17 mouse cellular contexts compared by ENCODE assay signal in genomic region chr14:25402409-25402808, GRCm38 (mm10). TPM values are rescaled to one million over a fixed set of nuclear protein-coding genes. Genes with fewer than 3 reads are reported as not detected.
DNase-seq lines count a peak whose midpoint lies in the region; ATAC-seq and TF ChIP-seq lines count a peak whose summit lies in the region.
"Had no signal": no experiment of that assay in that cellular context is flagged by ENCODE, and none has a peak within 500 bp of the region (broad histone marks: within the 10 kb centered on the region; RNA-seq: fewer than 3 reads in every experiment).

No protein-coding gene starts in this region.

- DNase-seq in heart, embryonic 10.5 days (ENCODE audit: low spot score), result no peak
- DNase-seq in heart, postnatal 10 days, result no peak
- DNase-seq in lung, postnatal 0 days (ENCODE audit: low spot score), result no peak
- DNase-seq in lung, postnatal 25 days (ENCODE audit: low spot score), result no peak
- no peak for DNase-seq in heart, postnatal 0 days (ENCODE audit: low spot score)
- no peak for DNase-seq in liver, postnatal 0 days
- no peak for DNase-seq in left cerebral cortex, postnatal 4 days
- DNase-seq: adrenal gland, postnatal 36 days; cerebellum, postnatal 25 days; kidney, adult 2 months had no signal

- H3K4me1 ChIP-seq in heart, embryonic 10.5 days, result peaks cover 91% of the 10 kb centered on the region
- peaks cover under 1% of the 10 kb centered on the region; the same call in 1 of the 2 replicates for H3K4me1 ChIP-seq in lung, postnatal 0 days (ENCODE audit: insufficient read depth, low read depth, low read length)
- peaks cover 36% of the 10 kb centered on the region for H3K4me1 ChIP-seq in heart, postnatal 0 days (ENCODE audit: control insufficient read depth, insufficient read depth)
- H3K4me1 ChIP-seq in liver, postnatal 0 days (ENCODE audit: insufficient read depth), result peaks cover 43% of the 10 kb centered on the region
- H3K4me1 ChIP-seq in kidney, embryonic 14.5 days (ENCODE audit: control insufficient read depth, insufficient read depth, low read length), result peaks cover 23% of the 10 kb centered on the region; the same call in 1 of the 2 replicates

- WGBS in heart, embryonic 10.5 days, result 64% methylated on average over 1 of the region's 1 CpGs
- WGBS in lung, postnatal 0 days, result 67% methylated on average over 1 of the region's 1 CpGs
- WGBS in heart, postnatal 0 days, result 62% methylated on average over 1 of the region's 1 CpGs
- 42% methylated on average over 1 of the region's 1 CpGs for WGBS in liver, postnatal 0 days (ENCODE audit: insufficient replicate concordance)
- 67% methylated on average over 1 of the region's 1 CpGs for WGBS in kidney, embryonic 14.5 days

- intact Hi-C loops in heart, postnatal 10 days (cut with DNase I), result loop anchor here (5.0 kb wide), 1 partner anchor 115 kb away; no protein-coding TSS in a partner anchor
- intact Hi-C loops in left cerebral cortex, postnatal 4 days (cut with DNase I), result no loop called here

- TF ChIP-seq CTCF in lung, postnatal 0 days (IDR thresholded peaks at IDR 0.05), result no peak
- no peak for TF ChIP-seq CTCF in heart, postnatal 0 days (IDR thresholded peaks at IDR 0.05; ENCODE audit: low read depth)
- TF ChIP-seq CTCF in liver, postnatal 0 days (IDR thresholded peaks at IDR 0.05; ENCODE audit: low read depth), result no peak

- H3K36me3 ChIP-seq in heart, embryonic 10.5 days, result no peaks in the 10 kb centered on the region
- no peaks in the 10 kb centered on the region for H3K36me3 ChIP-seq in lung, postnatal 0 days (ENCODE audit: insufficient read depth, low read length)
- H3K36me3 ChIP-seq in heart, postnatal 0 days (replicated peaks; ENCODE audit: control insufficient read depth, insufficient read depth, low read length), result no peaks in the 10 kb centered on the region
- no peaks in the 10 kb centered on the region for H3K36me3 ChIP-seq in liver, postnatal 0 days (replicated peaks; ENCODE audit: insufficient read depth, low read length)
- no peaks in the 10 kb centered on the region for H3K36me3 ChIP-seq in kidney, embryonic 14.5 days (ENCODE audit: control insufficient read depth, insufficient read depth, low read length)
- H3K36me3 ChIP-seq: embryonic facial prominence, embryonic 12.5 days; forebrain, embryonic 12.5 days; G1E; hindbrain, embryonic 15.5 days had no signal

- no peak overlapping the region for H3K4me3 ChIP-seq in heart, embryonic 10.5 days
- no peak overlapping the region for H3K4me3 ChIP-seq in lung, postnatal 0 days (ENCODE audit: low read depth, low read length)
- H3K4me3 ChIP-seq in heart, postnatal 0 days (ENCODE audit: low read depth, low read length), result no peak overlapping the region
- no peak overlapping the region for H3K4me3 ChIP-seq in liver, postnatal 0 days (ENCODE audit: low read depth, low read length)
- no peak overlapping the region for H3K4me3 ChIP-seq in kidney, embryonic 14.5 days (ENCODE audit: low read length)
- H3K4me3 ChIP-seq: embryonic facial prominence, embryonic 12.5 days; forebrain, embryonic 12.5 days; hindbrain, embryonic 15.5 days had no signal

- no peak overlapping the region for H3K9ac ChIP-seq in lung, postnatal 0 days (replicated peaks; ENCODE audit: low read depth)
- H3K9ac ChIP-seq in heart, postnatal 0 days (replicated peaks; ENCODE audit: low read depth, low read length), result no peak overlapping the region
- H3K9ac ChIP-seq in liver, postnatal 0 days (replicated peaks), result no peak overlapping the region
- no peak overlapping the region for H3K9ac ChIP-seq in kidney, embryonic 14.5 days (ENCODE audit: low read depth, low read length)
- H3K9ac ChIP-seq: embryonic facial prominence, embryonic 12.5 days; forebrain, embryonic 12.5 days; hindbrain, embryonic 15.5 days had no signal

- no peaks in the 10 kb centered on the region for H3K9me3 ChIP-seq in heart, embryonic 10.5 days
- no peaks in the 10 kb centered on the region for H3K9me3 ChIP-seq in lung, postnatal 0 days (ENCODE audit: low read length)
- H3K9me3 ChIP-seq in heart, postnatal 0 days (replicated peaks; ENCODE audit: control insufficient read depth, low read length), result no peaks in the 10 kb centered on the region
- H3K9me3 ChIP-seq in liver, postnatal 0 days (ENCODE audit: low read length), result no peaks in the 10 kb centered on the region
- no peaks in the 10 kb centered on the region for H3K9me3 ChIP-seq in kidney, embryonic 14.5 days (ENCODE audit: control insufficient read depth, low read length)
- H3K9me3 ChIP-seq: embryonic facial prominence, embryonic 12.5 days; forebrain, embryonic 12.5 days; hindbrain, embryonic 15.5 days had no signal

- H3K27ac ChIP-seq in heart, embryonic 10.5 days, result peak overlapping the region; percentile 87
- H3K27ac ChIP-seq in lung, postnatal 0 days (ENCODE audit: low read length), result peak overlapping the region; percentile 76
- H3K27ac ChIP-seq in heart, postnatal 0 days (ENCODE audit: low read depth), result peak overlapping the region; percentile 63; the same call in 1 of the 2 replicates
- peak overlapping the region; percentile 76 for H3K27ac ChIP-seq in liver, postnatal 0 days (ENCODE audit: low read depth)
- H3K27ac ChIP-seq in kidney, embryonic 14.5 days (ENCODE audit: low read depth, low read length), result no peak overlapping the region; the same call in 1 of the 2 replicates
- H3K27ac ChIP-seq: embryonic facial prominence, embryonic 12.5 days; hindbrain, embryonic 15.5 days; macrophage had no signal

- H3K27me3 ChIP-seq in heart, embryonic 10.5 days (ENCODE audit: insufficient read depth, poor library complexity, severe bottlenecking), result no peaks in the 10 kb centered on the region
- no peaks in the 10 kb centered on the region for H3K27me3 ChIP-seq in lung, postnatal 0 days (replicated peaks; ENCODE audit: insufficient read depth, low read length)
- no peaks in the 10 kb centered on the region for H3K27me3 ChIP-seq in heart, postnatal 0 days (ENCODE audit: control insufficient read depth, insufficient read depth, low read length)
- no peaks in the 10 kb centered on the region for H3K27me3 ChIP-seq in liver, postnatal 0 days (ENCODE audit: insufficient read depth, low read length)
- H3K27me3 ChIP-seq in kidney, embryonic 14.5 days (ENCODE audit: control insufficient read depth, insufficient read depth, low read length), result no peaks in the 10 kb centered on the region
- H3K27me3 ChIP-seq: embryonic facial prominence, embryonic 12.5 days; forebrain, embryonic 12.5 days had no signal

- H3K4me2 ChIP-seq in lung, postnatal 0 days (replicated peaks; ENCODE audit: low read depth, low read length), result no peak overlapping the region
- H3K4me2 ChIP-seq in heart, postnatal 0 days (ENCODE audit: low read depth, low read length), result no peak overlapping the region
- peak overlapping the region; percentile 57; the same call in 1 of the 2 replicates for H3K4me2 ChIP-seq in liver, postnatal 0 days (ENCODE audit: low read depth, low read length)
- H3K4me2 ChIP-seq in kidney, embryonic 14.5 days (replicated peaks; ENCODE audit: low read depth, low read length), result no peak overlapping the region
- H3K4me2 ChIP-seq: embryonic facial prominence, embryonic 12.5 days; forebrain, embryonic 12.5 days; hindbrain, embryonic 15.5 days had no signal

- no peak; the same call in 1 of the 2 replicates for ATAC-seq in lung, postnatal 0 days
- no peak for ATAC-seq in heart, postnatal 0 days (ENCODE audit: insufficient read depth, low read depth)
- no peak; the same call in 1 of the 2 replicates for ATAC-seq in liver, postnatal 0 days
- ATAC-seq in kidney, embryonic 14.5 days (ENCODE audit: low FRiP score, low TSS enrichment), result no peak
- ATAC-seq: midbrain, embryonic 16.5 days had no signal

- no peak for TF ChIP-seq EP300 in lung, postnatal 0 days (IDR thresholded peaks at IDR 0.05)
- TF ChIP-seq EP300 in heart, postnatal 0 days (IDR thresholded peaks at IDR 0.05; ENCODE audit: low read depth), result no peak
- no peak for TF ChIP-seq EP300 in liver, postnatal 0 days (IDR thresholded peaks at IDR 0.05; ENCODE audit: low read depth)

RNA-seq across cellular contexts. Expression of gene Zmiz1, which starts 56.6 kb away (rescaled TPM):
- polyA plus RNA-seq in heart, embryonic 10.5 days (2016; fragmentation: Nextera tagmentation; extraction: Ambion mirVana), result 38.1 and 45.8 TPM in 2 replicates
- total RNA-seq in heart, postnatal 10 days (2021), result 10 to 100 TPM; 70.9 to 72.0 TPM
- 18.0 and 20.2 TPM in 2 replicates for polyA plus RNA-seq in lung, postnatal 0 days (2015; fragmentation: Nextera tagmentation; extraction: Ambion mirVana)
- 41.0 and 47.8 TPM in 2 replicates for total RNA-seq in heart, postnatal 0 days (2014; rRNA removed; ENCODE audit: low replicate concordance)
- polyA plus RNA-seq in heart, postnatal 0 days (2015; fragmentation: Nextera tagmentation; extraction: Ambion mirVana), result 12.4 and 13.8 TPM in 2 replicates
- polyA plus RNA-seq in liver, postnatal 0 days (2015; fragmentation: Nextera tagmentation; extraction: Ambion mirVana), result 3.6 and 4.3 TPM in 2 replicates
- 100 to 1,000 TPM; 149 to 152 TPM for total RNA-seq in left cerebral cortex, postnatal 4 days (2021)
- polyA plus RNA-seq in kidney, embryonic 14.5 days (2014; fragmentation: Nextera tagmentation; extraction: Ambion mirVana), result 43.3 and 57.3 TPM in 2 replicates
